Mouse (Mus musculus): Measurements from ENCODE around the gene Tas2r118.

Tas2r118 gene

DNA sequence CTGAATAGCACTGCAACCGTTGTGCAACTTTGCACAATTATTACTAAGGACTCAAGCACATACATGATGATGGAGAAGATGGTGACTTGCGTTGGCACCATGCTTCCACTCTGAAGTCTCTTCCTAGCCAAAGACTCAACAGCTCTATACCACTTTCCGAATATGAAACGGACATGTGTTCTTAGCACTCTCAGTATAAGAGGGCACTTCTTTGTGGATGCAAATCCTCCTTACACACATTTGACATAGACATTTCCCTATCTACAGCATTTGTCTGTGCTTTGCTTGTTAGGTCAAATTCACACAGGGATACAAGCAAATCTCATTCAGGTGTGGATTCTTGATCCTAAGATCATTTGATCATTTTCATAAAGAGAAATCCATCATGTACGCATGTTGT, at the start of gene Tas2r118:
Gene Tas2r118 (minus strand): TSS at position 101 of the 400 bp plus-strand sequence.
- no peak for DNase-seq (ENCODE audit: extremely low spot score, low spot score)

DNA sequence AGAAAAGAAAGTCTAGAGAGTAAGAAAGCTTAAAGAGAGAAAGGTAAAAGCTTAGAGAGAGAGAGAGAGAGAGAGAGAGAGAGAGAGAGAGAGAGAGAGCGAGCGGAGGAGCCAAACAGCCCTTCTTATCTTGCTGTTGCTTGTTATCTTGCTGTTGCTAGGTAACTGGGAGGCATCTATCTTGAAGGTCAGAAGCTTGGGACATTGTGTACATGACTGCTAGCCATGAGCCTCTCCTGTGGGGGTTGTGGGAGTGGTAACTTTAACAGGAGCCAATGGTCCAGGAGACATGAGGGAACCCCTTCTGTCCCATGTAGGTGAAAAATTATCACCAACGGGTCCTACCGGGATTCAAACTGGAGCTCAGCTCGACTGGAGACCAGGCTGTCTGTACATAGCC, 48.5 kb upstream of the Tas2r118 start:
- no peak for DNase-seq (ENCODE audit: extremely low spot score, low spot score)

DNA sequence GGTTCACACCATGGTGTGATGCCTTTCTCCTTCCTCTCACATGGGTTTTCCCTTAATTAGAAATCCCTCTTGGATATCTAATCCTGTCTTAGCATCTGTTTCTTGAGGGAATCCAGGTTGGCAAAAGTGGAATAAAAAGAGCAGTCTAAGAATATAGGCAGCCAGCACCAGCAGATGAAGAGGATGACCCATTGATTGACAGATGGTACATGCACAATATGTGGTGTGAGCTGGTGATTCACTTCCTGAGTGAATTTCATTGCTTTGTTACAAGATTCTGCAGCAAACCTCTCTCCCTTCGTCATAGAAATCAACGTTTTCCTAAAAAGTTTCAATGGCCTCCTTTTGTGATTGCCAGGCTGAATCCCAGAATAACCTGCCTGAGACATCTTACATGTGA, 23.4 kb upstream of the Tas2r118 start:
- DNase-seq (ENCODE audit: extremely low spot score, low spot score) = no peak

DNA sequence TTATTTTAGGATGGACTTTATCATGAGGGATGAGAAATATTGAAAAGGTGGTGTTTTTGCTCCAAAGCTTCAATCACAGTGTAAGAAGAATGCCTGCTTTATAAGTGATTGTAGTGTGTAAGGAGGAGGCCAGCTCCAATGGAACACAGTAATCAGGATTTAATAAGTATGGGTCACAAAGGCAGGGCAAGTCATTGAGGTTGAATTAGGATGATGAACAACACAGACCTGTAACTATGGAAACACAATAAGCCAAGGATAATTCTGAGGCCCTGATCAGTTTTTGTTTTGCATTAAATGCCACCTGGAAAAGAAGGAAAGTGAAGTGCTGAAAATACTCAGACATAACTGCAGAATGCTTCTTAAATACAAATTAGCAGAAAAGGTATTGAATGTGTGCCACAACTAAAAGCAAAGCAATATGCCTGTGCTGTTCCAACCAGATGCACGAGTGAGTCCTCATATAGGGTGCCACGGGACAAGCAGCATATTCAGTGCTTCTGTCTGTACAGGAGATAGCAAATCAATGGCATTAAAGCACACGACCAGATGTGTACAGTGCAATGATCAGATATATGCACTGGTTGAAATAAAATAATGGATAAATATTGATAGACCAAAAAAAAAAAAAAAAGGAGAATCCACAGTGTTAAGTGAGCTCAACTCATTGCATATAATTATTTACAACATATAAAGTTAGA, 21.0 kb upstream of the Tas2r118 start:
- DNase-seq (ENCODE audit: extremely low spot score, low spot score) = no peak

DNA sequence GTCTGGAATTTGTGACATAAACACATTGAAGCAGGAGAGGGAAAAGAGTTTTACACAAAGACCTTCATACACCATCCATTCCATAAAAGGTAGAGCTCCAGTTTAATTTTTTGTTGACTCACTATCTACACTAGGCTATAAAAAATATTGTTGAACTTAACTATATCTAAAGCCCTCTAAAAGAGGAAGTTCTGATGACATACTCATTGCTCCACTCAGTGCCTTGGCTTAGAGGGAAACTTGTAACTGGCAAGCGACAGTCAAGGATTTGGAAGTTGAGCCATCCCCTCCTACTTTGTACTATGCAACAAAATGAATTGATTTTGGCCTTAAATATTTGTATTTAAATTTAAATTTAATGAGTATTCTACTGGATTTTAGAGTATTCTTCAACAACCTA, 16.4 kb upstream of the Tas2r118 start:
- DNase-seq (ENCODE audit: extremely low spot score, low spot score) = no peak

DNA sequence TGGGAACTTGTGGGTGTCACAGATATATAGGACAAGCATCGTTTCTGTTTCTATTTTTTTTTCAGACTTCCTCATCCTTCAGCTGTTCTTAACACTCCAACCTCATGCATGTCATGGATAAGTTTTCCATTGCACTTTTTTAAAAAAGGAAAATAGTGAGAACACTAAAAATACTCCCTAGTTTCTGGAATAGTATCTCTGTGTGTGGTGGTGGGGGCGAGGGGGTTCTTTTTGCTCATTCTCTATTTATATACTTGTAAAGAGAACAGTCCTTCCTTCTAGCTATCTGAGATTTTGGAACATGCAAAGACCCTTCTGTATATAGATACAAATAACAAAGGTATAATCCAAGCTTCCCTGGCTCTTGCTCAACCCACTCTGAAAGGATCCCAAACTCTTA, 2.9 kb downstream of the Tas2r118 start:
- DNase-seq (ENCODE audit: extremely low spot score, low spot score) = no peak

DNA sequence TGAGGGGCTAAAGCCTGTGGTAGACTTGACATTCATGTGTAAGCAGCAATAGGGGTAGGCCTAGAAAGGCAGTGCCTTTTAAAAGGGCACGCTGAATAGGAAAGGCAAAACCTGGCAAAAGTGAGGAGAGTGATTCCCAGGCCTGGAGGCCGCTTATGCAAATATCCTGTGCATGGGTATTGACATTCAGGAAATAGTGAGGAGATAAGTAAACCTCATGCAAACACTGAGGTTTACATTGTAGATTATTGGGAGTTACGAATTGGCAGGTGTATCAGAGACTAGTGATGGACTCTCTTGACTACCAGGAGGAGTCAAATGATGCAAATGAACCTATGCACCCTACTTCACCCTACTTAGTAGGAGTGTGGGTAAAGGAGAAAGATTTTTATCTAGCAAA, 3.9 kb downstream of the Tas2r118 start:
- DNase-seq (ENCODE audit: extremely low spot score, low spot score) = no peak

DNA sequence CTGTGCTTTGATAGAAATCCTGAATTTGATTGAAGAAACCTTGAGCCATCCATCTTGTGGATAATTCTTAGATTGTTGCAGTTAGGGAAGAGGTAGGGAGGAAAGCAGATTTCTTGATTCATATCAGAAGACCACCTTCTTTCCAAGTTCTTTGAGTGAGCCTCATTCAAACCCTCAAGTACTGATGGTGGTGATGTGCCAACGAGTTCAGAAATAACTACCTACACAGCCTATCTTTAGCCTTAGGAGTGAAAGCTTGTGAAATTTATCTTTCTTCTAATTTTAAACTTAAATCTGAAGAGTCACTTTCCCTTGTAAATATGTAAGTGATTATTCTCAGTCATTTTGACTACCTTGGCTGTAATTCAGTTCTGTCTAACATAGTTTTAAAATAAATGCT, 6.1 kb downstream of the Tas2r118 start:
- no peak for DNase-seq (ENCODE audit: extremely low spot score, low spot score)

DNA sequence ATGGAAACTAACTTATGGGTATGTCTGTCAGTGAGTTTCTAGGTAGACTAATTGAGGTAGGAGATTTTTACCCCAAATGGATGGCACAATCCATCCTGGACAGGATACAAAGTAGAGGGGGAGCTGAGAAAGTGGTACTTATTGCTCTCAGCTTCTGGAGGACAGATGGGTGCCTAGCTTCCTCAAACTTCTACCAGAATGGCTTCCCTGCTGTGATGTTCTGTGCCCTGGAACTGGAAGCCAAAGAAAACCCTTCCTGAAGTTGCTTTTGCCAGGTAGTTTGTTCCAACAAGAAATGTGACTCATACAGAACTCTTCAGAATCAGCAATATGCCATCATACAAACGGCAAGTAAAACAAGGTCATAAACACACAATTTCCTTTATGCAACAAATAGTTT, 29.1 kb downstream of the Tas2r118 start:
- DNase-seq (ENCODE audit: extremely low spot score, low spot score) = no peak

DNA sequence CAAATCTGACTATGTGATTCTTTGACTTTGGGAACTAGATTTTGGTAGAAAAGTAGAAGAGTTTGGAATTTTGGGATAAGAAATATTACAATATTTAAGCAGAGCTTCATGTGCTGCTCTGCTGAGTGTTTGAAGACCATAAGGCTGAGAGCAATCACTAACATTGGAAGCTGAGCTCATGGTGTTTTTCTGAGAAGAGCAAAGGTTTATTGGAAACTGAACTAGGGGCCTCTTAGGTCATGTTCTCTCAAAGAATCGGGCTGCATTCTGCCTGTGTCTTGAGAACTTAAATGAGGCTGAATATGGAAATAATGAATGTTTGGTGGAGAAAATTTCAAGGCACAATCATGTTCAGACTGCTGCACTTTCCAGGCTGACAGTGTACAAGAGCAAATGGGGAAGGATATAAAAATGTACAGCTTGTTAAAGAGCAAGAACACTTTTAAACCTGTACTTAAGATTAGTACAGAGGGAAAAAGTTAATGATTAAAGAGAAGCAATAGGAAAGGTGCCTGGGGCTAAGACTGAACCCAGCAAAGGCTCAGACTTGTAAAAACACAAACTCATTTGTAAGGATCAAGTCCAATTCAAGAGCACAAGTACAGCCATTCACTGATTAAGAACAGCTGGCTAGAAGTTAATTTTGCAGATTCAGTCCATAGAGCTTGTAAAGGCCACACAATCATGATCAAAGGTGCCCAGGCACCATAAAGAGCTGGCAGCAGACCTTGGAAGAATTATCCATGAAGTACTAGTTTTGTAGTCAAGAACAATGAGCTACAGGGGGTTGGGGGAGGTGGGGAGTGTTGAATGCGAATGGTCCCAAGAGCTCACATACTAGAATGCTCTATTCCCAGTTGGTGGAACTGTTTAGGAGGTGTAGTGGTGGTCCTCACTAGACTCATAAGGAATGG, 31.0 kb downstream of the Tas2r118 start:
- no peak for DNase-seq (ENCODE audit: extremely low spot score, low spot score)

DNA sequence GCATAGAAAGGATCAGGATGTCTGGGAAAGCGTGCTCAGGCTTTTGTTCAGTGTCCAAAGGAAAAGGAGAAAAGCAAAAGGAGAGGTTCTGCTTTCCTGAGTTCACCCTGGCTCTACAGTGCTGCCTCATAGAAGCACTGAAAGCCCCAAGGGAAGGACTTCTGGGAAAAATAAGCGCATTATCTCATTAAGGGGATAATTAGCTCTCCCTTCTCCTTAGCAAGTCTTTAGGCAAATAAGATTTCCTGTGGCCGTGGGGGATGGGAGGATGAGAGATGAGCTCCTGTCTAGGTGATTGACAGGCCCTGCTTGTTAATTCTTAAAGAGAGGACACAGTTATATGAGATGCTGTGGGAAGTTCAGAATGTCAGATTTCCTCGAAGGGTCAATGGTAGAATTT, 33.4 kb downstream of the Tas2r118 start:
- DNase-seq (ENCODE audit: extremely low spot score, low spot score) = no peak

DNA sequence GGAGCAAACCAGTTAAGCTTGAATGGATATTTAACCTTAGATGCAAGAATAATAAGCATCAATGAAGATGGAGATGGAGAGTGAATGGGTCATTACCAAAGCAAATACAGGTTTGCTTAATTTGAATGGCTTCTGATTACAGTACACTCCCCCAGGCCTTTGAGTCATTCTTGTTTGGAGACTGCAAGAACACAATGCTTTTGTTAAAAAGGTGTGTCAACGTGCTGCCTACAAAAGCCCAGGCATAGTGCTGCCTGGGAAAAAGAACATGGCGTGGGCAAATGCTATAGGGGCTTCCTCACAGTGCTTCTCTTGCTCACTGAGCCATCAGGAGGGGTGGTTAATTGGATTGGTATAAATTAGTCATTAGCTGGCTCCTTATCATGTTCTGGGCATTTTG, 46.1 kb downstream of the Tas2r118 start:
- no peak for DNase-seq (ENCODE audit: extremely low spot score, low spot score)

Measured in neural tube, embryonic 10.5 days (tissue).